Mouse (Mus musculus): ENCODE data around the gene Glb1. TPM values are rescaled to one million over a fixed set of nuclear protein-coding genes. Genes with fewer than 3 reads are reported as not detected.

The Glb1 gene
- polyA plus RNA-seq, 1 experiment from 2014 or later = 21.9 TPM

- no peaks in the 10 kb centered on the region for H3K4me1 ChIP-seq (replicated peaks; ENCODE audit: control insufficient read depth, insufficient read depth, low read length)
- no peaks in the 10 kb centered on the region for H3K36me3 ChIP-seq (ENCODE audit: control insufficient read depth, insufficient read depth, low read length)
- no peak overlapping the region for H3K4me3 ChIP-seq (ENCODE audit: low read depth, low read length)
- 69% methylated on average over 17 of the region's 17 CpGs for WGBS
- no peak overlapping the region for H3K27ac ChIP-seq (ENCODE audit: low read depth, low read length)
- DNase-seq (ENCODE audit: low spot score) (peak; percentile 72), ATAC-seq (ENCODE audit: low FRiP score) (peak; percentile 78)
- H3K9me3 ChIP-seq (ENCODE audit: control insufficient read depth, low read length) = no peaks in the 10 kb centered on the region
- no peaks in the 10 kb centered on the region for H3K27me3 ChIP-seq (ENCODE audit: control insufficient read depth, insufficient read depth, low read length)
- no peak overlapping the region for H3K9ac ChIP-seq (ENCODE audit: low read depth, low read length)
- H3K4me2 ChIP-seq (replicated peaks; ENCODE audit: low read depth, low read length) = no peak overlapping the region
These were observed 19.8 kb upstream of the Glb1 start for GRCm38 (mm10) chr9:114380881-114381733.

GRCm38 (mm10) chr9:114382936-114383710 lies 17.8 kb upstream of the Glb1 start:
- H3K4me1 ChIP-seq (replicated peaks; ENCODE audit: control insufficient read depth, insufficient read depth, low read length) = no peaks in the 10 kb centered on the region
- no peak overlapping the region for H3K27ac ChIP-seq (ENCODE audit: low read depth, low read length)
- H3K27me3 ChIP-seq (ENCODE audit: control insufficient read depth, insufficient read depth, low read length) = no peaks in the 10 kb centered on the region
- no peak overlapping the region for H3K9ac ChIP-seq (ENCODE audit: low read depth, low read length)
- no peak for DNase-seq (ENCODE audit: low spot score)
- WGBS = 90% methylated on average over 17 of the region's 17 CpGs
- ATAC-seq (ENCODE audit: low FRiP score) = no peak
- no peak overlapping the region for H3K4me3 ChIP-seq (ENCODE audit: low read depth, low read length)
- no peak overlapping the region for H3K4me2 ChIP-seq (replicated peaks; ENCODE audit: low read depth, low read length)
- no peaks in the 10 kb centered on the region for H3K9me3 ChIP-seq (ENCODE audit: control insufficient read depth, low read length)
- H3K36me3 ChIP-seq (ENCODE audit: control insufficient read depth, insufficient read depth, low read length) = no peaks in the 10 kb centered on the region

- H3K9me3 ChIP-seq (ENCODE audit: control insufficient read depth, low read length) = no peaks in the 10 kb centered on the region
- no peaks in the 10 kb centered on the region for H3K4me1 ChIP-seq (replicated peaks; ENCODE audit: control insufficient read depth, insufficient read depth, low read length)
- no peak overlapping the region for H3K4me3 ChIP-seq (ENCODE audit: low read depth, low read length)
- no peaks in the 10 kb centered on the region for H3K27me3 ChIP-seq (ENCODE audit: control insufficient read depth, insufficient read depth, low read length)
- DNase-seq (ENCODE audit: low spot score) = no peak
- H3K27ac ChIP-seq (ENCODE audit: low read depth, low read length) = no peak overlapping the region
- WGBS = 90% methylated on average over 24 of the region's 24 CpGs
- no peak overlapping the region for H3K4me2 ChIP-seq (replicated peaks; ENCODE audit: low read depth, low read length)
- no peaks in the 10 kb centered on the region for H3K36me3 ChIP-seq (ENCODE audit: control insufficient read depth, insufficient read depth, low read length)
- no peak overlapping the region for H3K9ac ChIP-seq (ENCODE audit: low read depth, low read length)
- no peak for ATAC-seq (ENCODE audit: low FRiP score)
These were observed 16.2 kb upstream of the Glb1 start for GRCm38 (mm10) chr9:114384691-114385090.

GRCm38 (mm10) chr9:114385160-114385559 lies 15.7 kb upstream of the Glb1 start:
- DNase-seq (ENCODE audit: low spot score) (no peak), ATAC-seq (ENCODE audit: low FRiP score) (no peak)
- no peaks in the 10 kb centered on the region for H3K27me3 ChIP-seq (ENCODE audit: control insufficient read depth, insufficient read depth, low read length)
- no peak overlapping the region for H3K27ac ChIP-seq (ENCODE audit: low read depth, low read length)
- no peaks in the 10 kb centered on the region for H3K9me3 ChIP-seq (ENCODE audit: control insufficient read depth, low read length)
- H3K4me1 ChIP-seq (replicated peaks; ENCODE audit: control insufficient read depth, insufficient read depth, low read length) = no peaks in the 10 kb centered on the region
- H3K4me2 ChIP-seq (replicated peaks; ENCODE audit: low read depth, low read length) = no peak overlapping the region
- H3K4me3 ChIP-seq (ENCODE audit: low read depth, low read length) = no peak overlapping the region
- H3K36me3 ChIP-seq (ENCODE audit: control insufficient read depth, insufficient read depth, low read length) = no peaks in the 10 kb centered on the region
- 93% methylated on average over 10 of the region's 10 CpGs for WGBS
- no peak overlapping the region for H3K9ac ChIP-seq (ENCODE audit: low read depth, low read length)

- H3K4me2 ChIP-seq (replicated peaks; ENCODE audit: low read depth, low read length) = no peak overlapping the region
- H3K27me3 ChIP-seq (ENCODE audit: control insufficient read depth, insufficient read depth, low read length) = no peaks in the 10 kb centered on the region
- H3K9me3 ChIP-seq (ENCODE audit: control insufficient read depth, low read length) = no peaks in the 10 kb centered on the region
- DNase-seq (ENCODE audit: low spot score) = no peak
- WGBS = 75% methylated on average over 6 of the region's 6 CpGs
- no peak overlapping the region for H3K4me3 ChIP-seq (ENCODE audit: low read depth, low read length)
- H3K9ac ChIP-seq (ENCODE audit: low read depth, low read length) = no peak overlapping the region
- no peak overlapping the region for H3K27ac ChIP-seq (ENCODE audit: low read depth, low read length)
- no peaks in the 10 kb centered on the region for H3K4me1 ChIP-seq (replicated peaks; ENCODE audit: control insufficient read depth, insufficient read depth, low read length)
- no peak for ATAC-seq (ENCODE audit: low FRiP score)
- no peaks in the 10 kb centered on the region for H3K36me3 ChIP-seq (ENCODE audit: control insufficient read depth, insufficient read depth, low read length)
These were observed 13.8 kb upstream of the Glb1 start for GRCm38 (mm10) chr9:114387086-114387485.

GRCm38 (mm10) chr9:114388288-114388687 lies 12.6 kb upstream of the Glb1 start:
- WGBS = 89% methylated on average over 8 of the region's 8 CpGs
- H3K36me3 ChIP-seq (ENCODE audit: control insufficient read depth, insufficient read depth, low read length) = no peaks in the 10 kb centered on the region
- H3K27ac ChIP-seq (ENCODE audit: low read depth, low read length) = no peak overlapping the region
- H3K4me1 ChIP-seq (replicated peaks; ENCODE audit: control insufficient read depth, insufficient read depth, low read length) = no peaks in the 10 kb centered on the region
- H3K9me3 ChIP-seq (ENCODE audit: control insufficient read depth, low read length) = no peaks in the 10 kb centered on the region
- no peak overlapping the region for H3K9ac ChIP-seq (ENCODE audit: low read depth, low read length)
- ATAC-seq (ENCODE audit: low FRiP score) = no peak
- no peak overlapping the region for H3K4me2 ChIP-seq (replicated peaks; ENCODE audit: low read depth, low read length)
- DNase-seq (ENCODE audit: low spot score) = no peak
- H3K4me3 ChIP-seq (ENCODE audit: low read depth, low read length) = no peak overlapping the region
- no peaks in the 10 kb centered on the region for H3K27me3 ChIP-seq (ENCODE audit: control insufficient read depth, insufficient read depth, low read length)

- Histone ChIP-seq H3K9me3 (ENCODE audit: control insufficient read depth, low read length) (no peaks in the 10 kb centered on the region), H3K27me3 (ENCODE audit: control insufficient read depth, insufficient read depth, low read length) (no peaks in the 10 kb centered on the region), H3K4me1 (replicated peaks; ENCODE audit: control insufficient read depth, insufficient read depth, low read length) (no peaks in the 10 kb centered on the region), H3K27ac (ENCODE audit: low read depth, low read length) (no peak overlapping the region), H3K4me2 (replicated peaks; ENCODE audit: low read depth, low read length) (no peak overlapping the region), H3K4me3 (ENCODE audit: low read depth, low read length) (no peak overlapping the region), H3K36me3 (ENCODE audit: control insufficient read depth, insufficient read depth, low read length) (no peaks in the 10 kb centered on the region), H3K9ac (ENCODE audit: low read depth, low read length) (no peak overlapping the region)
- 88% methylated on average over 3 of the region's 3 CpGs for WGBS
- ATAC-seq (ENCODE audit: low FRiP score) (no peak), DNase-seq (ENCODE audit: low spot score) (no peak)
These were observed 12.0 kb upstream of the Glb1 start for GRCm38 (mm10) chr9:114388701-114389370.

- H3K9ac ChIP-seq (ENCODE audit: low read depth, low read length) = no peak overlapping the region
- peak overlapping the region; percentile 90 for H3K4me2 ChIP-seq (replicated peaks; ENCODE audit: low read depth, low read length)
- 82% methylated on average over 8 of the region's 8 CpGs for WGBS
- peak overlapping the region; percentile 74 for H3K4me3 ChIP-seq (ENCODE audit: low read depth, low read length)
- no peaks in the 10 kb centered on the region for H3K9me3 ChIP-seq (ENCODE audit: control insufficient read depth, low read length)
- no peaks in the 10 kb centered on the region for H3K36me3 ChIP-seq (ENCODE audit: control insufficient read depth, insufficient read depth, low read length)
- H3K27me3 ChIP-seq (ENCODE audit: control insufficient read depth, insufficient read depth, low read length) = no peaks in the 10 kb centered on the region
- no peak; the same call in 1 of the 2 replicates for ATAC-seq (ENCODE audit: low FRiP score)
- peak; percentile 27 for DNase-seq (ENCODE audit: low spot score)
- H3K27ac ChIP-seq (ENCODE audit: low read depth, low read length) = no peak overlapping the region
- H3K4me1 ChIP-seq (replicated peaks; ENCODE audit: control insufficient read depth, insufficient read depth, low read length) = no peaks in the 10 kb centered on the region
These were observed 11.4 kb upstream of the Glb1 start for GRCm38 (mm10) chr9:114389371-114389904.

All from hindbrain, embryonic 11.5 days (tissue).